Mouse (Mus musculus) ES-E14 (cell line): Measurements from ENCODE around the gene Rdh7. TPM values are rescaled to one million over a fixed set of nuclear protein-coding genes. Genes with fewer than 3 reads are reported as not detected.

Experiments used
- DNase-seq: peaks from one replicate; pipeline ENCODE4 v3.0.0-alpha.2; 2013; ENCODE audit warnings: low read depth, low spot score
- H3K27ac ChIP-seq: 2 replicates; pipeline ENCODE4 v1.5.1; 2012; ENCODE audit warnings: low read depth, mild to moderate bottlenecking, low read length, moderate library complexity, mixed read lengths; ENCODE audit not compliant: poor library complexity, insufficient read depth, severe bottlenecking
- H3K36me3 ChIP-seq: 2 replicates; pipeline ENCODE4 v1.6.1; 2012; ENCODE audit warnings: mild to moderate bottlenecking, low read length, moderate library complexity, mixed read lengths; ENCODE audit not compliant: control insufficient read depth, poor library complexity, insufficient read depth, severe bottlenecking
- H3K4me1 ChIP-seq, 2 experiments: fragments of 150-350 bp in 1 of 2; sonication (generic) in 1 of 2; 2 replicates each; pipeline ENCODE4 v1.6.1; 2012; ENCODE audit warnings: low read length in 2 of 2, mild to moderate bottlenecking in 1 of 2, mixed read lengths in 1 of 2; ENCODE audit not compliant: control insufficient read depth in 2 of 2, insufficient read depth in 2 of 2, poor library complexity in 1 of 2
- H3K4me3 ChIP-seq, 2 experiments: fragments of 150-350 bp in 1 of 2; sonication (generic) in 1 of 2; 2 replicates each; pipeline ENCODE4 v1.5.1; 2012; ENCODE audit warnings: low read length in 2 of 2, low read depth in 1 of 2, mild to moderate bottlenecking in 1 of 2, mixed read lengths in 1 of 2; ENCODE audit not compliant: insufficient read depth in 1 of 2, poor library complexity in 1 of 2, severe bottlenecking in 1 of 2
- H3K9ac ChIP-seq: 2 replicates; pipeline ENCODE4 v1.6.1; 2012; ENCODE audit warnings: low read depth, mild to moderate bottlenecking, low read length, mixed read lengths; ENCODE audit not compliant: poor library complexity, insufficient read depth, severe bottlenecking
- H3K9me3 ChIP-seq: fragments of 150-350 bp; sonication (generic); 2 replicates; pipeline ENCODE4 v1.6.1; 2012; ENCODE audit warnings: low read depth, mild to moderate bottlenecking, low read length; ENCODE audit not compliant: control insufficient read depth, insufficient read depth
- CHD2 ChIP-seq: IDR thresholded peaks from 2 replicates; pipeline ENCODE4 v1.6.1; 2014; ENCODE audit warnings: mild to moderate bottlenecking, low read depth, low read length, inconsistent platforms
- HCFC1 ChIP-seq: IDR thresholded peaks from 2 replicates; pipeline ENCODE4 v1.6.1; 2012; ENCODE audit warnings: low read length, inconsistent platforms, borderline replicate concordance; ENCODE audit not compliant: insufficient read depth
- MAFK ChIP-seq: IDR thresholded peaks from 2 replicates; pipeline ENCODE4 v1.6.1; 2014; ENCODE audit warnings: mild to moderate bottlenecking, low read depth, low read length, inconsistent platforms; ENCODE audit not compliant: insufficient read depth
- ZC3H11A ChIP-seq: IDR thresholded peaks from 2 replicates; pipeline ENCODE4 v1.6.1; 2012; ENCODE audit warnings: low read depth, mild to moderate bottlenecking, inconsistent platforms, low read length, borderline replicate concordance
- ZNF384 ChIP-seq: IDR thresholded peaks from 2 replicates; pipeline ENCODE4 v1.6.1; 2012; ENCODE audit warnings: low read depth, low read length, inconsistent platforms
- in situ Hi-C, 2 experiments: fragments of 600-800 bp; cut with MboI; formaldehyde crosslinking; loops; one replicate each; pipeline ENCODE4 v1.15.1; 2025; ENCODE audit warnings: low sequenced_read_pairs in 2 of 2, inconsistent platforms in 1 of 2; ENCODE audit not compliant: unreplicated experiment in 2 of 2
- total RNA-seq: library from RNA; depleted of rRNA; stranded (reverse); fragments of 300-350 nt; gene quantifications from 2 replicates; pipeline ENCODE4 v1.2.3, GENCODE M21; 2012; rRNA removed

The Rdh7 gene
- not detected in 2 replicates for total RNA-seq

GRCm38 (mm10) chr10:127888605-127889004 is at the start of gene Rdh7:
Rdh7 (minus strand) TSS chr10:127888817.
- no peak for TF ChIP-seq CHD2
- no peak for TF ChIP-seq ZC3H11A
- no peak for TF ChIP-seq HCFC1
- no peak for TF ChIP-seq MAFK
- no peak for TF ChIP-seq ZNF384
- Histone ChIP-seq H3K9ac (no peak within 1 kb of the TSS), H3K9me3 (no peaks in the 10 kb centered on the region), H3K4me1 (peaks cover 7 to 10% of the 10 kb centered on the region in 2 experiments; a peak in 3 of 4 replicates), H3K36me3 (no peaks in the 10 kb centered on the region), H3K27ac (no peak within 1 kb of the TSS), H3K4me3 (no peak within 1 kb of the TSS)
- no peak for DNase-seq
- in situ Hi-C loops = no loop called here

- H3K9ac ChIP-seq = no peak overlapping the region
- no peak for TF ChIP-seq HCFC1
- no peak for TF ChIP-seq MAFK
- peak; percentile 82 for TF ChIP-seq ZC3H11A
- TF ChIP-seq CHD2 = no peak
- peak; percentile 83 for TF ChIP-seq ZNF384
Observed at GRCm38 (mm10) chr10:127937428-127938010, 48.9 kb upstream of the Rdh7 start.

GRCm38 (mm10) chr10:127936747-127937409 is 48.3 kb upstream of the Rdh7 start:
- Histone ChIP-seq H3K9ac (no peak overlapping the region), H3K9me3 (no peaks in the 10 kb centered on the region), H3K4me3 (no peak overlapping the region), H3K36me3 (peaks cover 4% of the 10 kb centered on the region; the same call in 1 of the 2 replicates), H3K27ac (no peak overlapping the region), H3K4me1 (no peaks in the 10 kb centered on the region)
- in situ Hi-C loops = no loop called here
- TF ChIP-seq CHD2 (no peak), ZC3H11A (no peak), MAFK (no peak), HCFC1 (no peak), ZNF384 (no peak)
- no peak for DNase-seq

More at GRCm38 (mm10) chr10:127937428-127938010, 48.9 kb upstream of the Rdh7 start:
- no peaks in the 10 kb centered on the region for H3K9me3 ChIP-seq
- no peaks in the 10 kb centered on the region for H3K4me1 ChIP-seq
- DNase-seq = no peak
- H3K36me3 ChIP-seq = peaks cover 4% of the 10 kb centered on the region; the same call in 1 of the 2 replicates
- no peak overlapping the region for H3K27ac ChIP-seq
- H3K4me3 ChIP-seq = no peak overlapping the region
- in situ Hi-C loops = no loop called here

- no peaks in the 10 kb centered on the region for H3K9me3 ChIP-seq
- DNase-seq = no peak
- no peak overlapping the region for H3K27ac ChIP-seq
- no peak overlapping the region for H3K9ac ChIP-seq
- in situ Hi-C loops = no loop called here
- no peak overlapping the region for H3K4me3 ChIP-seq
- peaks cover 4% of the 10 kb centered on the region; the same call in 1 of the 2 replicates for H3K36me3 ChIP-seq
- TF ChIP-seq HCFC1 (no peak), ZC3H11A (no peak), MAFK (no peak)
- H3K4me1 ChIP-seq = no peaks in the 10 kb centered on the region
Observed at GRCm38 (mm10) chr10:127936271-127936670, 47.7 kb upstream of the Rdh7 start.
